Mouse (Mus musculus): ENCODE data around the gene Snx9. TPM values are rescaled to one million over a fixed set of nuclear protein-coding genes. Genes with fewer than 3 reads are reported as not detected.

Snx9 gene
- polyA plus RNA-seq, 1 experiment from 2014 or later, result 29.6 TPM

GRCm38 (mm10) chr17:5947039-5947438, 105.9 kb downstream of the Snx9 start:
- Histone ChIP-seq H3K27me3 (replicated peaks) (no peaks in the 10 kb centered on the region), H3K4me1 (replicated peaks) (no peaks in the 10 kb centered on the region), H3K4me3 (no peak overlapping the region), H3K36me3 (no peaks in the 10 kb centered on the region), H3K4me2 (no peak overlapping the region), H3K27ac (ENCODE audit: poor library complexity, severe bottlenecking) (no peak overlapping the region), H3K9me3 (replicated peaks) (0 out of 2 replicates have a peak, but pooled peaks cover 4% of the 10 kb centered on the region), H3K9ac (no peak overlapping the region)
- no peak for ATAC-seq (ENCODE audit: insufficient number of reproducible peaks, low FRiP score)
- 59% methylated on average over 3 of the region's 3 CpGs for whole genome bisulfite sequencing

GRCm38 (mm10) chr17:5952455-5952854, 111.3 kb downstream of the Snx9 start:
- H3K4me1 ChIP-seq (replicated peaks), result no peaks in the 10 kb centered on the region

GRCm38 (mm10) chr17:5956350-5957000, 115.3 kb downstream of the Snx9 start:
- H3K9ac ChIP-seq, result no peak overlapping the region
- WGBS, result 78% methylated on average over 2 of the region's 2 CpGs
- H3K4me1 ChIP-seq (replicated peaks), result peaks cover 23% of the 10 kb centered on the region
- no peaks in the 10 kb centered on the region for H3K27me3 ChIP-seq (replicated peaks)
- no peak overlapping the region for H3K4me3 ChIP-seq
- H3K27ac ChIP-seq (ENCODE audit: poor library complexity, severe bottlenecking), result no peak overlapping the region
- H3K4me2 ChIP-seq, result no peak overlapping the region
- H3K36me3 ChIP-seq, result no peaks in the 10 kb centered on the region
- no peaks in the 10 kb centered on the region for H3K9me3 ChIP-seq (replicated peaks)
- ATAC-seq (ENCODE audit: insufficient number of reproducible peaks, low FRiP score), result no peak

More at GRCm38 (mm10) chr17:5952455-5952854, 111.3 kb downstream of the Snx9 start:
- WGBS, result 85% methylated on average over 4 of the region's 4 CpGs
- H3K27me3 ChIP-seq (replicated peaks), result no peaks in the 10 kb centered on the region
- no peaks in the 10 kb centered on the region for H3K36me3 ChIP-seq
- no peak overlapping the region for H3K4me2 ChIP-seq
- no peak overlapping the region for H3K9ac ChIP-seq
- ATAC-seq (ENCODE audit: insufficient number of reproducible peaks, low FRiP score), result no peak
- H3K9me3 ChIP-seq (replicated peaks), result 0 out of 2 replicates have a peak, but pooled peaks cover 4% of the 10 kb centered on the region
- no peak overlapping the region for H3K4me3 ChIP-seq
- H3K27ac ChIP-seq (ENCODE audit: poor library complexity, severe bottlenecking), result no peak overlapping the region

- ATAC-seq (ENCODE audit: insufficient number of reproducible peaks, low FRiP score), result no peak
- Histone ChIP-seq H3K36me3 (no peaks in the 10 kb centered on the region), H3K4me1 (replicated peaks) (peaks cover 23% of the 10 kb centered on the region), H3K27ac (ENCODE audit: poor library complexity, severe bottlenecking) (no peak overlapping the region), H3K4me2 (no peak overlapping the region), H3K9ac (no peak overlapping the region), H3K27me3 (replicated peaks) (no peaks in the 10 kb centered on the region), H3K9me3 (replicated peaks) (no peaks in the 10 kb centered on the region), H3K4me3 (no peak overlapping the region)
- 56% methylated on average over 3 of the region's 3 CpGs for WGBS
Measured at GRCm38 (mm10) chr17:5957097-5957496, 116.0 kb downstream of the Snx9 start.

GRCm38 (mm10) chr17:5958229-5958628, 117.1 kb downstream of the Snx9 start:
- H3K27me3 ChIP-seq (replicated peaks), result no peaks in the 10 kb centered on the region
- H3K36me3 ChIP-seq, result no peaks in the 10 kb centered on the region
- peaks cover 23% of the 10 kb centered on the region for H3K4me1 ChIP-seq (replicated peaks)
- no peak overlapping the region for H3K4me2 ChIP-seq
- H3K9ac ChIP-seq, result no peak overlapping the region
- no peak for ATAC-seq (ENCODE audit: insufficient number of reproducible peaks, low FRiP score)
- no peaks in the 10 kb centered on the region for H3K9me3 ChIP-seq (replicated peaks)
- H3K27ac ChIP-seq (ENCODE audit: poor library complexity, severe bottlenecking), result no peak overlapping the region
- 93% methylated on average over 5 of the region's 5 CpGs for WGBS
- H3K4me3 ChIP-seq, result no peak overlapping the region

- no peaks in the 10 kb centered on the region for H3K27me3 ChIP-seq (replicated peaks)
- no peak overlapping the region for H3K4me2 ChIP-seq
- no peak overlapping the region for H3K27ac ChIP-seq (ENCODE audit: poor library complexity, severe bottlenecking)
- H3K9ac ChIP-seq, result no peak overlapping the region
- no peaks in the 10 kb centered on the region for H3K9me3 ChIP-seq (replicated peaks)
- H3K36me3 ChIP-seq, result no peaks in the 10 kb centered on the region
- H3K4me3 ChIP-seq, result no peak overlapping the region
- ATAC-seq (ENCODE audit: insufficient number of reproducible peaks, low FRiP score), result no peak
- WGBS, result 78% methylated on average over 10 of the region's 10 CpGs
- peaks cover 23% of the 10 kb centered on the region for H3K4me1 ChIP-seq (replicated peaks)
Measured at GRCm38 (mm10) chr17:5958636-5959035, 117.5 kb downstream of the Snx9 start.

GRCm38 (mm10) chr17:5959096-5959495, 118.0 kb downstream of the Snx9 start:
- Histone ChIP-seq H3K27me3 (replicated peaks) (no peaks in the 10 kb centered on the region), H3K9me3 (replicated peaks) (no peaks in the 10 kb centered on the region), H3K4me3 (no peak overlapping the region), H3K9ac (no peak overlapping the region), H3K4me1 (replicated peaks) (peaks cover 23% of the 10 kb centered on the region), H3K36me3 (no peaks in the 10 kb centered on the region), H3K4me2 (no peak overlapping the region), H3K27ac (ENCODE audit: poor library complexity, severe bottlenecking) (no peak overlapping the region)
- no peak for ATAC-seq (ENCODE audit: insufficient number of reproducible peaks, low FRiP score)
- WGBS, result 66% methylated on average over 7 of the region's 7 CpGs

GRCm38 (mm10) chr17:5959802-5960201, 118.7 kb downstream of the Snx9 start:
- Histone ChIP-seq H3K27me3 (replicated peaks) (no peaks in the 10 kb centered on the region), H3K4me1 (replicated peaks) (peaks cover 25% of the 10 kb centered on the region), H3K27ac (ENCODE audit: poor library complexity, severe bottlenecking) (no peak overlapping the region), H3K9ac (no peak overlapping the region), H3K9me3 (replicated peaks) (no peaks in the 10 kb centered on the region), H3K4me2 (no peak overlapping the region), H3K4me3 (no peak overlapping the region), H3K36me3 (no peaks in the 10 kb centered on the region)
- no peak for ATAC-seq (ENCODE audit: insufficient number of reproducible peaks, low FRiP score)
- 26% methylated on average over 9 of the region's 9 CpGs for WGBS

GRCm38 (mm10) chr17:5963766-5964165, 122.6 kb downstream of the Snx9 start:
- Histone ChIP-seq H3K9ac (no peak overlapping the region), H3K36me3 (no peaks in the 10 kb centered on the region), H3K27ac (ENCODE audit: poor library complexity, severe bottlenecking) (no peak overlapping the region), H3K4me1 (replicated peaks) (peaks cover 25% of the 10 kb centered on the region), H3K4me3 (no peak overlapping the region), H3K27me3 (replicated peaks) (no peaks in the 10 kb centered on the region), H3K9me3 (replicated peaks) (no peaks in the 10 kb centered on the region), H3K4me2 (no peak overlapping the region)
- no peak for ATAC-seq (ENCODE audit: insufficient number of reproducible peaks, low FRiP score)
- 91% methylated on average over 8 of the region's 8 CpGs for WGBS

GRCm38 (mm10) chr17:5965084-5965781, 124.1 kb downstream of the Snx9 start:
- 54% methylated on average over 9 of the region's 9 CpGs for WGBS

GRCm38 (mm10) chr17:5966706-5967105, 125.6 kb downstream of the Snx9 start:
- WGBS, result 76% methylated on average over 5 of the region's 5 CpGs
- Histone ChIP-seq H3K36me3 (no peaks in the 10 kb centered on the region), H3K9me3 (replicated peaks) (no peaks in the 10 kb centered on the region), H3K4me1 (replicated peaks) (0 out of 2 replicates have a peak, but pooled peaks cover 5% of the 10 kb centered on the region), H3K27ac (ENCODE audit: poor library complexity, severe bottlenecking) (no peak overlapping the region), H3K4me3 (no peak overlapping the region), H3K4me2 (no peak overlapping the region), H3K9ac (no peak overlapping the region), H3K27me3 (replicated peaks) (no peaks in the 10 kb centered on the region)
- ATAC-seq (ENCODE audit: insufficient number of reproducible peaks, low FRiP score), result no peak

More at GRCm38 (mm10) chr17:5965084-5965781, 124.1 kb downstream of the Snx9 start:
- H3K9ac ChIP-seq, result no peak overlapping the region
- ATAC-seq (ENCODE audit: insufficient number of reproducible peaks, low FRiP score), result no peak
- H3K4me2 ChIP-seq, result no peak overlapping the region
- no peak overlapping the region for H3K4me3 ChIP-seq
- H3K27me3 ChIP-seq (replicated peaks), result no peaks in the 10 kb centered on the region
- peaks cover 10% of the 10 kb centered on the region for H3K4me1 ChIP-seq (replicated peaks)
- no peak overlapping the region for H3K27ac ChIP-seq (ENCODE audit: poor library complexity, severe bottlenecking)
- H3K36me3 ChIP-seq, result no peaks in the 10 kb centered on the region
- no peaks in the 10 kb centered on the region for H3K9me3 ChIP-seq (replicated peaks)
